In the genomic region with DNA sequence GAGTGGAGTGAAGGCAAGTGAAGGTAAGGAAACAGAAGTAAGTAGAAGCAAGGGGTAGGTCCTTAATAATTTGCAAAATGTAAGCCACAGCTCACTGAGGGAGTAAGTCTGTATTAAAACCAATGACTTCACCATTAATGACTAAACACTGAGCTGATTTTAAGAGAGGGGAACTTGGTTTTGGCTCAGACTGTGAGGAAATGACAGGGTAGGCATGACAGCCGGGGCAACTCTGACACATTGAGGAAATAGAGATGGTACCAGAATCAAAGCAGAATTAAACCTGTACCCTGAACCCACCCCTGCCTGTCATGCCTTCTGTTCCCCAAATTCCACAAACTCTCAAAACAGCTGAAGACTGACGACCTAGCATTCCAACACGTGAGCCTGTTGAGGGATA, we compare ENCODE assay signal across 19 mouse cellular contexts.
"Had no signal": no experiment of that assay in that cellular context is flagged by ENCODE, and none has a peak within 500 bp of the region (broad histone marks: within the 10 kb centered on the region; RNA-seq: fewer than 3 reads in every experiment).

No protein-coding gene starts in this region.

- H3K4me2 ChIP-seq: intestine, embryonic 15.5 days; liver, embryonic 13.5 days; midbrain, embryonic 11.5 days; neural tube, embryonic 12.5 days; neural tube, embryonic 15.5 days; stomach, embryonic 15.5 days had no signal

- H3K4me3 ChIP-seq: intestine, embryonic 15.5 days; layer of hippocampus, adult 2 months; left cerebral cortex, adult 2 months; liver, embryonic 13.5 days; neural tube, embryonic 12.5 days; neural tube, embryonic 15.5 days; stomach, embryonic 15.5 days had no signal

- H3K9me3 ChIP-seq: intestine, embryonic 15.5 days; liver, embryonic 13.5 days; neural tube, embryonic 12.5 days; neural tube, embryonic 15.5 days; stomach, embryonic 15.5 days had no signal

- ATAC-seq: intestine, embryonic 15.5 days had no signal

- H3K4me1 ChIP-seq: intestine, embryonic 15.5 days; liver, embryonic 13.5 days; neural tube, embryonic 12.5 days; neural tube, embryonic 15.5 days; stomach, embryonic 15.5 days had no signal

- H3K27me3 ChIP-seq: intestine, embryonic 15.5 days; liver, embryonic 13.5 days; neural tube, embryonic 12.5 days; neural tube, embryonic 15.5 days; stomach, embryonic 15.5 days had no signal

- DNase-seq: kidney, adult 11 months; kidney, adult 9 months; kidney, postnatal 14 days; layer of hippocampus, postnatal 36 days; liver, embryonic 13.5 days; lung, adult 2 months; lung, postnatal 14 days; lung, postnatal 4 days; midbrain, embryonic 14.5 days; retina, postnatal 1 day; right cerebral cortex, postnatal 4 days; thymus, postnatal 25 days had no signal

- H3K9ac ChIP-seq: intestine, embryonic 15.5 days; liver, embryonic 13.5 days; neural tube, embryonic 12.5 days; neural tube, embryonic 15.5 days; stomach, embryonic 15.5 days had no signal

- H3K27ac ChIP-seq: intestine, embryonic 15.5 days; layer of hippocampus, adult 2 months; left cerebral cortex, adult 2 months; liver, embryonic 13.5 days; neural tube, embryonic 12.5 days; neural tube, embryonic 15.5 days; stomach, embryonic 15.5 days had no signal

- H3K36me3 ChIP-seq: intestine, embryonic 15.5 days; liver, embryonic 13.5 days; neural tube, embryonic 12.5 days; neural tube, embryonic 15.5 days; stomach, embryonic 15.5 days had no signal
